Comparison of ENCODE assay signal across 8 mouse cellular contexts in genomic region chr3:37723662-37724170, GRCm38 (mm10). TPM values are rescaled to one million over a fixed set of nuclear protein-coding genes. Genes with fewer than 3 reads are reported as not detected.
DNase-seq lines count a peak whose midpoint lies in the region; ATAC-seq and TF ChIP-seq lines count a peak whose summit lies in the region.

No protein-coding gene starts in this region.

- TF ChIP-seq CTCF in cerebellum, adult 2 months (IDR thresholded peaks at IDR 0.05; ENCODE audit: borderline replicate concordance, insufficient read depth, low read depth, low read length), result no peak
- TF ChIP-seq CTCF in E14TG2a.4 (conservative IDR thresholded peaks at IDR 0.05; ENCODE audit: low read length), result no peak

- TF ChIP-seq POLR2A in cerebellum, adult 2 months (IDR thresholded peaks at IDR 0.05; ENCODE audit: borderline replicate concordance, insufficient read depth, low read length), result no peak

- peak overlapping the region; percentile 85 for H3K4me2 ChIP-seq in forebrain, embryonic 16.5 days (ENCODE audit: low read length)
- peak overlapping the region; percentile 49 for H3K4me2 ChIP-seq in stomach, embryonic 15.5 days

- no peaks in the 10 kb centered on the region for H3K9me3 ChIP-seq in E14TG2a.4 (ENCODE audit: low read length)
- H3K9me3 ChIP-seq in forebrain, embryonic 16.5 days (ENCODE audit: control insufficient read depth, low read length), result no peaks in the 10 kb centered on the region
- H3K9me3 ChIP-seq in stomach, embryonic 15.5 days, result no peaks in the 10 kb centered on the region

- intact Hi-C loops in gastrocnemius, postnatal 36 days (cut with DNase I), result no loop called here

- DNase-seq in cerebellum, adult 2 months, result no peak
- DNase-seq in cerebellum, adult 11-12 months, result no peak
- peak; percentile 47 to 61 for DNase-seq in layer of hippocampus, postnatal 10 days (ENCODE audit: low spot score in 2 of 2)
- no peak for DNase-seq in gastrocnemius, postnatal 36 days

- peak; percentile 60 for ATAC-seq in forebrain, embryonic 16.5 days
- ATAC-seq in megakaryocyte-erythroid progenitor cell, adult 5-6 weeks (replicated peaks; ENCODE audit: low FRiP score, low TSS enrichment, poor library complexity, severe bottlenecking), result 0 out of 2 replicates have a peak, but pooled peaks have one; percentile 17
- ATAC-seq in stomach, embryonic 15.5 days (ENCODE audit: insufficient read depth, low FRiP score, low read depth), result peak; percentile 42; the same call in 1 of the 2 replicates

- no peaks in the 10 kb centered on the region for H3K27me3 ChIP-seq in cerebellum, adult 2 months (ENCODE audit: control insufficient read depth, insufficient read depth, low read length)
- H3K27me3 ChIP-seq in E14TG2a.4 (ENCODE audit: insufficient read depth, low read length), result peaks cover 75% of the 10 kb centered on the region
- H3K27me3 ChIP-seq in forebrain, embryonic 16.5 days (replicated peaks; ENCODE audit: control insufficient read depth, insufficient read depth, low read length), result no peaks in the 10 kb centered on the region
- H3K27me3 ChIP-seq in stomach, embryonic 15.5 days (replicated peaks), result no peaks in the 10 kb centered on the region

- H3K4me1 ChIP-seq in cerebellum, adult 2 months (ENCODE audit: control insufficient read depth, insufficient read depth, low read length), result peaks cover 4% of the 10 kb centered on the region; the same call in 1 of the 2 replicates
- H3K4me1 ChIP-seq in E14TG2a.4 (replicated peaks; ENCODE audit: low read depth, low read length), result peaks cover 30% of the 10 kb centered on the region
- H3K4me1 ChIP-seq in forebrain, embryonic 16.5 days (replicated peaks; ENCODE audit: control insufficient read depth, insufficient read depth, low read length), result peaks cover 18% of the 10 kb centered on the region
- H3K4me1 ChIP-seq in stomach, embryonic 15.5 days, result peaks cover 28% of the 10 kb centered on the region

- H3K4me3 ChIP-seq in cerebellum, adult 2 months (replicated peaks; ENCODE audit: insufficient read depth, low read depth, low read length), result peak overlapping the region; percentile 79
- H3K4me3 ChIP-seq in E14TG2a.4 (replicated peaks; ENCODE audit: low read length), result peak overlapping the region; percentile 69
- peak overlapping the region; percentile 49 for H3K4me3 ChIP-seq in forebrain, embryonic 16.5 days (replicated peaks; ENCODE audit: low read length)
- peak overlapping the region; percentile 41 for H3K4me3 ChIP-seq in stomach, embryonic 15.5 days (replicated peaks)

- WGBS in cerebellum, adult 2 months, result 2% methylated on average over 17 of the region's 17 CpGs
- under 1% methylated on average over 17 of the region's 17 CpGs for whole genome bisulfite sequencing in forebrain, embryonic 16.5 days
- 9% methylated on average over 17 of the region's 17 CpGs for WGBS in stomach, embryonic 15.5 days

- peak overlapping the region; percentile 62 for H3K9ac ChIP-seq in forebrain, embryonic 16.5 days (replicated peaks; ENCODE audit: low read depth, low read length)
- no peak overlapping the region for H3K9ac ChIP-seq in stomach, embryonic 15.5 days

- no peaks in the 10 kb centered on the region for H3K36me3 ChIP-seq in E14TG2a.4 (ENCODE audit: insufficient read depth, low read length)
- H3K36me3 ChIP-seq in forebrain, embryonic 16.5 days (ENCODE audit: control insufficient read depth, insufficient read depth), result no peaks in the 10 kb centered on the region
- no peaks in the 10 kb centered on the region for H3K36me3 ChIP-seq in stomach, embryonic 15.5 days

- peak overlapping the region; percentile 46 for H3K27ac ChIP-seq in cerebellum, adult 2 months (ENCODE audit: insufficient read depth, low read length)
- peak overlapping the region; percentile 10; the same call in 1 of the 2 replicates for H3K27ac ChIP-seq in forebrain, embryonic 16.5 days (ENCODE audit: low read length)
- H3K27ac ChIP-seq in stomach, embryonic 15.5 days, result peak overlapping the region; percentile 89

RNA-seq across cellular contexts. Expression of gene Gm5148, which starts 0.6 kb away (rescaled TPM):
- 17.5 and 18.4 TPM in 2 replicates for polyA plus RNA-seq in cerebellum, adult 2 months (2012; rRNA removed)
- 5.1 and 6.1 TPM in 2 replicates for polyA plus RNA-seq in forebrain, embryonic 16.5 days (2015; fragmentation: Nextera tagmentation; extraction: Ambion mirVana)
- 1 to 10 TPM; 2.1 to 2.5 TPM for total RNA-seq in layer of hippocampus, postnatal 10 days (2021)
- total RNA-seq in megakaryocyte-erythroid progenitor cell, adult 5-6 weeks (2014; fragmentation: Nextera tagmentation), result 0.45 TPM in 1 of 2 replicates, not detected in the other
- total RNA-seq in megakaryocyte-erythroid progenitor cell, adult 5-6 weeks (2017), result 46.9 and 54.2 TPM in 2 replicates
- polyA plus RNA-seq in stomach, embryonic 15.5 days (2015; fragmentation: Nextera tagmentation; extraction: Ambion mirVana), result 5.9 and 6.0 TPM in 2 replicates
- not detected for total RNA-seq in gastrocnemius, postnatal 36 days (2021)

Comparison
In these comparisons a context has a peak if more than half of its experiments do, and no peak if none do; other contexts are left out.
1. DNase-seq: peak in layer of hippocampus, postnatal 10 days (2 of 2); none in cerebellum, adult 2 months (0 of 2), cerebellum, adult 11-12 months (single experiment) and gastrocnemius, postnatal 36 days (0 of 2).
2. H3K27ac ChIP-seq: peak in every context shown above with its lines; median percentile 89 in stomach, embryonic 15.5 days; 46 in cerebellum, adult 2 months; 10 in forebrain, embryonic 16.5 days.
3. Peak in every context shown above with its lines, with median percentiles within 50 percentile points of each other: H3K4me3 ChIP-seq and ATAC-seq.